Mouse (Mus musculus) kidney, postnatal 10 days (tissue): ENCODE results near the gene Pfpl.

Experiments
- DNase-seq: peaks from one replicate; pipeline ENCODE4 v3.0.0; 2021; ENCODE audit warnings: mixed read lengths

Gene Pfpl

GRCm38 (mm10) chr19:12465530-12466144 is 37.9 kb downstream of the Pfpl start:
- DNase-seq = no peak

GRCm38 (mm10) chr19:12466204-12466603 is 38.5 kb downstream of the Pfpl start:
- DNase-seq = peak; percentile 75

GRCm38 (mm10) chr19:12467436-12467835 is 39.7 kb downstream of the Pfpl start:
- DNase-seq = peak; percentile 34

GRCm38 (mm10) chr19:12471866-12472265 is 44.2 kb downstream of the Pfpl start:
- no peak for DNase-seq

- DNase-seq = no peak
Observed at GRCm38 (mm10) chr19:12472381-12472976, 44.8 kb downstream of the Pfpl start.

GRCm38 (mm10) chr19:12473201-12473641 is 45.5 kb downstream of the Pfpl start:
- no peak for DNase-seq

- DNase-seq = no peak
Observed at GRCm38 (mm10) chr19:12473951-12474350, 46.2 kb downstream of the Pfpl start.

GRCm38 (mm10) chr19:12475380-12476250 is 47.9 kb downstream of the Pfpl start:
- DNase-seq = peak; percentile 96

GRCm38 (mm10) chr19:12476721-12477270 is 49.1 kb downstream of the Pfpl start:
- peak; percentile 42 for DNase-seq

GRCm38 (mm10) chr19:12478369-12478768 is 50.7 kb downstream of the Pfpl start:
- no peak for DNase-seq
